Mouse (Mus musculus) left cerebral cortex, adult 8-10 months (tissue): ENCODE data around the gene Pccb. TPM values are rescaled to one million over a fixed set of nuclear protein-coding genes. Genes with fewer than 3 reads are reported as not detected.

ENCODE experiments used
- DNase-seq, 2 experiments: peaks; one replicate each; pipeline ENCODE4 v3.0.0; 2022; ENCODE audit warnings: low spot score in 2 of 2
- total RNA-seq, 4 experiments: library from RNA; stranded (reverse); gene quantifications; 2 replicates each; pipeline ENCODE4 v1.2.4; 2022

Pccb gene
- 10 to 100 TPM; 42.0 to 51.2 (median 46.6) TPM for total RNA-seq

GRCm38 (mm10) chr9:101034448-101035098, at the start of gene Pccb:
Gene Pccb, minus strand, starts transcription at chr9:101034898.
- peak; percentile 92 to 95 for DNase-seq

GRCm38 (mm10) chr9:101083728-101084127, 49.0 kb upstream of the Pccb start:
- peak in 1 of 2 experiments; percentile 38 for DNase-seq

- DNase-seq: no peak
Measured at GRCm38 (mm10) chr9:101080046-101080685, 45.5 kb upstream of the Pccb start.

GRCm38 (mm10) chr9:101078579-101078978, 43.9 kb upstream of the Pccb start:
- no peak for DNase-seq

- no peak for DNase-seq
Measured at GRCm38 (mm10) chr9:101077486-101077885, 42.8 kb upstream of the Pccb start.

- no peak for DNase-seq
Measured at GRCm38 (mm10) chr9:101076095-101076875, 41.6 kb upstream of the Pccb start.

GRCm38 (mm10) chr9:101075694-101076093, 41.0 kb upstream of the Pccb start:
- DNase-seq: no peak

- DNase-seq: no peak
Measured at GRCm38 (mm10) chr9:101075091-101075581, 40.4 kb upstream of the Pccb start.

GRCm38 (mm10) chr9:101074332-101075021, 39.8 kb upstream of the Pccb start:
- peak; percentile 62 to 87 for DNase-seq

- DNase-seq: peak in 1 of 2 experiments; percentile 67
Measured at GRCm38 (mm10) chr9:101073987-101074331, 39.3 kb upstream of the Pccb start, which contains the start of gene Msl2. Gene Msl2, plus strand, starts transcription at chr9:101074101.

GRCm38 (mm10) chr9:101073041-101073986, 38.6 kb upstream of the Pccb start:
- DNase-seq: peak; percentile 96 to 98

GRCm38 (mm10) chr9:101072506-101072905, 37.8 kb upstream of the Pccb start:
- no peak for DNase-seq

- no peak for DNase-seq
Measured at GRCm38 (mm10) chr9:101069781-101070180, 35.1 kb upstream of the Pccb start.

- no peak for DNase-seq
Measured at GRCm38 (mm10) chr9:101065076-101065602, 30.4 kb upstream of the Pccb start.

- DNase-seq: no peak
Measured at GRCm38 (mm10) chr9:101062253-101062780, 27.6 kb upstream of the Pccb start.

GRCm38 (mm10) chr9:101061035-101061434, 26.3 kb upstream of the Pccb start:
- DNase-seq: no peak

GRCm38 (mm10) chr9:101057156-101057555, 22.5 kb upstream of the Pccb start:
- no peak for DNase-seq

GRCm38 (mm10) chr9:101053279-101053678, 18.6 kb upstream of the Pccb start:
- no peak for DNase-seq

- DNase-seq: no peak
Measured at GRCm38 (mm10) chr9:101052691-101053090, 18.0 kb upstream of the Pccb start.

GRCm38 (mm10) chr9:101052007-101052406, 17.3 kb upstream of the Pccb start:
- DNase-seq: no peak
